Mouse (Mus musculus) layer of hippocampus, adult 2 months (tissue): ENCODE results near the gene Pibf1. TPM values are rescaled to one million over a fixed set of nuclear protein-coding genes. Genes with fewer than 3 reads are reported as not detected.

Experiments used
- DNase-seq, 2 experiments: peaks; one replicate each; pipeline ENCODE4 v3.0.0; 2022; ENCODE audit warnings: low spot score in 2 of 2
- H3K27ac ChIP-seq: fragments of 200-600 bp; 2 replicates; pipeline ENCODE4 v1.8.1; 2022
- H3K4me3 ChIP-seq: fragments of 200-600 bp; 2 replicates; pipeline ENCODE4 v1.8.1; 2022; ENCODE audit warnings: mild to moderate bottlenecking
- CTCF ChIP-seq: fragments of 200-600 bp; conservative IDR thresholded peaks from 2 replicates; pipeline ENCODE4 v1.8.1; 2022; ENCODE audit warnings: antibody characterized with exemption, mild to moderate bottlenecking, moderate library complexity
- total RNA-seq, 2 experiments: library from RNA; stranded (reverse); gene quantifications; 2 replicates each; pipeline ENCODE4 v1.2.3; 2021

Gene Pibf1
- total RNA-seq, 2 experiments from 2014 or later = 14.1 to 15.5 TPM

GRCm38 (mm10) chr14:99237115-99237514 is 137.9 kb downstream of the Pibf1 start:
- no peak overlapping the region for H3K4me3 ChIP-seq
- TF ChIP-seq CTCF = no peak
- no peak for DNase-seq
- H3K27ac ChIP-seq = no peak overlapping the region

- no peak overlapping the region for H3K27ac ChIP-seq
- DNase-seq = no peak
- no peak for TF ChIP-seq CTCF
- H3K4me3 ChIP-seq = no peak overlapping the region
Measured at GRCm38 (mm10) chr14:99240563-99240962, 141.3 kb downstream of the Pibf1 start.

- no peak for TF ChIP-seq CTCF
- Histone ChIP-seq H3K27ac (no peak overlapping the region), H3K4me3 (no peak overlapping the region)
- no peak for DNase-seq
Measured at GRCm38 (mm10) chr14:99244508-99244907, 145.3 kb downstream of the Pibf1 start.

GRCm38 (mm10) chr14:99262026-99262425 is 162.8 kb downstream of the Pibf1 start:
- no peak overlapping the region for H3K4me3 ChIP-seq
- no peak for DNase-seq
- no peak for TF ChIP-seq CTCF
- H3K27ac ChIP-seq = no peak overlapping the region

GRCm38 (mm10) chr14:99263816-99264215 is 164.6 kb downstream of the Pibf1 start:
- no peak for TF ChIP-seq CTCF
- Histone ChIP-seq H3K4me3 (no peak overlapping the region), H3K27ac (no peak overlapping the region)
- no peak for DNase-seq

- DNase-seq = no peak
- Histone ChIP-seq H3K27ac (no peak overlapping the region), H3K4me3 (no peak overlapping the region)
- TF ChIP-seq CTCF = no peak
Measured at GRCm38 (mm10) chr14:99265791-99266190, 166.6 kb downstream of the Pibf1 start.

GRCm38 (mm10) chr14:99266749-99267148 is 167.5 kb downstream of the Pibf1 start:
- no peak for TF ChIP-seq CTCF
- no peak for DNase-seq
- H3K4me3 ChIP-seq = no peak overlapping the region
- H3K27ac ChIP-seq = no peak overlapping the region

- no peak for DNase-seq
- no peak for TF ChIP-seq CTCF
- no peak overlapping the region for H3K4me3 ChIP-seq
- no peak overlapping the region for H3K27ac ChIP-seq
Measured at GRCm38 (mm10) chr14:99274056-99274455, 174.8 kb downstream of the Pibf1 start.

- no peak for DNase-seq
- no peak for TF ChIP-seq CTCF
- Histone ChIP-seq H3K27ac (no peak overlapping the region), H3K4me3 (no peak overlapping the region)
Measured at GRCm38 (mm10) chr14:99275827-99276226, 176.6 kb downstream of the Pibf1 start.

- no peak overlapping the region for H3K27ac ChIP-seq
- no peak for DNase-seq
- no peak for TF ChIP-seq CTCF
- H3K4me3 ChIP-seq = no peak overlapping the region
Measured at GRCm38 (mm10) chr14:99278312-99278711, 179.1 kb downstream of the Pibf1 start.

GRCm38 (mm10) chr14:99278763-99279486 is 179.7 kb downstream of the Pibf1 start:
- Histone ChIP-seq H3K27ac (no peak overlapping the region), H3K4me3 (no peak overlapping the region)
- no peak for DNase-seq
- no peak for TF ChIP-seq CTCF

GRCm38 (mm10) chr14:99280399-99280798 is 181.2 kb downstream of the Pibf1 start:
- H3K27ac ChIP-seq = no peak overlapping the region
- DNase-seq = no peak
- TF ChIP-seq CTCF = no peak
- no peak overlapping the region for H3K4me3 ChIP-seq

- no peak for DNase-seq
- no peak overlapping the region for H3K27ac ChIP-seq
- H3K4me3 ChIP-seq = no peak overlapping the region
- no peak for TF ChIP-seq CTCF
Measured at GRCm38 (mm10) chr14:99280825-99281433, 181.7 kb downstream of the Pibf1 start.

GRCm38 (mm10) chr14:99285486-99285885 is 186.3 kb downstream of the Pibf1 start:
- Histone ChIP-seq H3K27ac (no peak overlapping the region), H3K4me3 (no peak overlapping the region)
- no peak for DNase-seq
- TF ChIP-seq CTCF = no peak
